Mouse (Mus musculus) lung, adult 2 months (tissue): ENCODE results near the gene Lcat.

ENCODE experiments used
- CTCF ChIP-seq: fragments of 200-500 bp; IDR thresholded peaks from 2 replicates; pipeline ENCODE4 v1.5.1; 2011; ENCODE audit warnings: mild to moderate bottlenecking, low read length, control low read depth; ENCODE audit not compliant: insufficient read depth
- POLR2A ChIP-seq: fragments of 200-500 bp; IDR thresholded peaks from 2 replicates; pipeline ENCODE4 v1.6.1; 2011; ENCODE audit warnings: low read depth, mild to moderate bottlenecking, control low read depth, low read length, borderline replicate concordance; ENCODE audit errors: extremely low read depth

DNA sequence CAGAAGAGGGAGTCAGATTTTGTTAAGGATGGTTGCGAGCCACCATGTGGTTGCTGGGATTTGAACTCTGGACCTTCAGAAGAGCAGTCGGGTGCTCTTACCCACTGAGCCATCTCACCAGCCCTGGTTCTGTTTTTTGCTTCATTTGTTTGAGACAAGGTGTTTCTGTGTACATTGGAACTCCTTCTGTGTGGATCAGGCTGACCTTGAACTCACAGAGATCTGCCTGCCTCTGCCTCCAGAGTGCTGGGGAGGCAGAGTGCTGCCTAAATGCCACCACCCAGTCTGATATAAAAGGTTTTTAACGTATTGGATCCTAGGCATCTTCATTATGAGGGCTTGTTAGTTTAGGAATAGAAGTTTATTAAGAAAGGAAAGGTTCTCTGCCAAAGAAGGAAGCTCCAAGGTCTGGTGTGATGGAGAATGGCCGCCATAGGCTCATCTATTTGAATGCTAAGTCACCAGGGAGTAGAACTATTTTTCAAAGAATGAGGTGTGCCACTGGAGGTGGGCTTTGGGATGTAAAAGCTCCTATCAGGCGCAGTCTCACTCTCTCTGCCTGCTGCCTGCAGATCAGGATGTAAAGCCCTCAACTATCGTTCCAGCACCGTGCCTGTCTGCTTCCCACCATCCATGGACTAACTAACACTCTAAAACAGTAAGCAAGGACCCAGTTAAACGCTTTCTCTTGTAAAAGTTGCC, 28.0 kb upstream of the Lcat start:
- no peak for TF ChIP-seq POLR2A
- no peak for TF ChIP-seq CTCF
